Mouse (Mus musculus) layer of hippocampus, postnatal 25 days (tissue): ENCODE data around the gene Dglucy. TPM values are rescaled to one million over a fixed set of nuclear protein-coding genes. Genes with fewer than 3 reads are reported as not detected.
A peak's percentile ranks its signal among the peaks of the same experiment; 100 is the strongest.

Experiments
- DNase-seq, 2 experiments: peaks; one replicate each; pipeline ENCODE4 v3.0.0; 2022; ENCODE audit warnings: mixed read lengths in 2 of 2, low spot score in 1 of 2; ENCODE audit errors: extremely low spot score in 1 of 2
- total RNA-seq, 2 experiments: library from RNA; stranded (reverse); gene quantifications; 2 replicates each; pipeline ENCODE4 v1.2.3; 2021

Dglucy gene
- total RNA-seq, 2 experiments from 2014 or later: 6.4 to 7.4 TPM

- DNase-seq: no peak
Observed at GRCm38 (mm10) chr12:100871841-100872240, 93.0 kb downstream of the Dglucy start.

- DNase-seq: no peak
Observed at GRCm38 (mm10) chr12:100873612-100874011, 94.8 kb downstream of the Dglucy start.

GRCm38 (mm10) chr12:100875553-100875952 is 96.7 kb downstream of the Dglucy start:
- no peak for DNase-seq

- no peak for DNase-seq
Observed at GRCm38 (mm10) chr12:100875960-100876359, 97.1 kb downstream of the Dglucy start.

GRCm38 (mm10) chr12:100877936-100878335 is 99.1 kb downstream of the Dglucy start:
- DNase-seq: no peak

- no peak for DNase-seq
Observed at GRCm38 (mm10) chr12:100878556-100878955, 99.7 kb downstream of the Dglucy start.

- no peak for DNase-seq
Observed at GRCm38 (mm10) chr12:100883168-100883567, 104.3 kb downstream of the Dglucy start.

GRCm38 (mm10) chr12:100885585-100885984 is 106.7 kb downstream of the Dglucy start:
- no peak for DNase-seq

- DNase-seq: no peak
Observed at GRCm38 (mm10) chr12:100886877-100887276, 108.0 kb downstream of the Dglucy start.

- DNase-seq: peak; percentile 31 to 42
Observed at GRCm38 (mm10) chr12:100887801-100888258, 109.0 kb downstream of the Dglucy start.

GRCm38 (mm10) chr12:100890548-100890947 is 111.7 kb downstream of the Dglucy start:
- DNase-seq: no peak

GRCm38 (mm10) chr12:100895504-100895903 is 116.6 kb downstream of the Dglucy start:
- no peak for DNase-seq

GRCm38 (mm10) chr12:100896661-100897060 is 117.8 kb downstream of the Dglucy start:
- no peak for DNase-seq

- no peak for DNase-seq
Observed at GRCm38 (mm10) chr12:100897736-100898650, 119.1 kb downstream of the Dglucy start.

- DNase-seq: peak in 1 of 2 experiments; percentile 41
Observed at GRCm38 (mm10) chr12:100899111-100899640, 120.3 kb downstream of the Dglucy start.

GRCm38 (mm10) chr12:100900901-100901300 is 122.0 kb downstream of the Dglucy start:
- DNase-seq: no peak

GRCm38 (mm10) chr12:100901386-100901785 is 122.5 kb downstream of the Dglucy start:
- DNase-seq: no peak

GRCm38 (mm10) chr12:100903761-100904160 is 124.9 kb downstream of the Dglucy start:
- DNase-seq: no peak

GRCm38 (mm10) chr12:100906861-100907260 is 128.0 kb downstream of the Dglucy start:
- no peak for DNase-seq

GRCm38 (mm10) chr12:100907598-100908297 is 128.9 kb downstream of the Dglucy start, which contains the start of gene Gpr68:
TSS of gene Gpr68 (minus strand) at chr12:100908198.
- no peak for DNase-seq
